Mouse (Mus musculus): ENCODE results near the gene 4930562C15Rik. TPM values are rescaled to one million over a fixed set of nuclear protein-coding genes. Genes with fewer than 3 reads are reported as not detected.

The 4930562C15Rik gene
- not detected for polyA plus RNA-seq (2014; fragmentation: Illumina TruSeq; extraction: RNeasy Lipid Tissue Mini Kit (QIAGEN cat#74804); ENCODE audit: low read depth, low replicate concordance)

DNA sequence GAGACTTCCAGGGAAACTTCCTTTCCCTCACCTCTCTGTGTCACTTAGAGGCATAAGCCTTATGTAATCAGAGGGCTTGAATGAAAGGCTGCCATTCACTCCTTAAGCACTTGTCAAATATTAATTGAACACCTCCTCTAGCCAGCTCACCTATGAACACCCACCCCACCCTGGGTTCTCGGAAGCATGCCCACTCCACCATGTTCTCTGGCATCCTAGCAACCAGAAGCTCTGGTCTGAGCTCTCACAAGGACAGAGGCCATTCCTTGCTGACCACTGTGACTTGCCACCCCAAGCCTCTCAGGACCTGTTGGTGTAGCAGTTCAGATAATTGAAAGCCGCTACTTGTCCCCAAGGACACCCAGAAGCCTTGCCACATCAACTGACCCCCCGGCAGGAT, at the start of gene 4930562C15Rik:
4930562C15Rik (plus strand) TSS at position 226 of the 400 bp plus-strand sequence.

DNA sequence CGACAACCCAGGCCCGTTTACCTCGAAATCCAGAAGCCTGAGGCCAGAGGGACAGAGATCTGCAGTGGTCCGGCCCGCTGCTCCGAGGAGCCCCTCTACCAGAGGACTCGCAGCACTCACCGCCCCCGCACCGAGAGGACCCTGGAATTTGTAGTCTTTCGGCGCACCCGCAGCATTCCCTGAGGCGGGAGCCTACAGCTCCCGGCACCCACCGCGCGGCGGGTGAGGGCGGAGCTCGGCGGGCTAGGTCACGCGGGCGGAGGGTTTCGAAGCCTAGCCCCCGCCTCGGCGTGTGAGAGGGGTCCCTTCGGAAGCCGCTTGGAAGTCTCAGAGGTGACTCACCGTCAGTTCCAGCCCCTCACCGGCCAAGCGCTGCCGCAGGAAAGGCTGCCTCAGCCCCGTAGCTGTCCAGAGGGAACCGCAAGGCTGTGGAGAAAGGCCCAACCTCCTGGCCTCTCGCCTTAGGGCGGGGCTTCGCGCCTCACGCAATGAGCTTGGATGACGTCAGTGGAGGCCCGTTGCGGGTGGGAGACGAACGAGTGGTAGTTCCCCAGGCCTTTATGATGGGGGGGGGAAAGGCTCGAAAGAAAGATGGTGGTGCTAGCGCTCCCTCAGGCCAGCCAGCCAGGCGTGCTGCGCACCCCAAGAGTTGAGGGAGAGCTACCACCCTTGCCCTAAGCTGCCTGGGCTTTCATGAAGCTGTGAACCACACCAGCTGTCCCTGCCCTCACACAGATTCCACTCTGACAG, 45.2 kb upstream of the 4930562C15Rik start, which contains the start of gene Cdip1:
Cdip1 (minus strand) TSS at position 483 of the 750 bp plus-strand sequence.

DNA sequence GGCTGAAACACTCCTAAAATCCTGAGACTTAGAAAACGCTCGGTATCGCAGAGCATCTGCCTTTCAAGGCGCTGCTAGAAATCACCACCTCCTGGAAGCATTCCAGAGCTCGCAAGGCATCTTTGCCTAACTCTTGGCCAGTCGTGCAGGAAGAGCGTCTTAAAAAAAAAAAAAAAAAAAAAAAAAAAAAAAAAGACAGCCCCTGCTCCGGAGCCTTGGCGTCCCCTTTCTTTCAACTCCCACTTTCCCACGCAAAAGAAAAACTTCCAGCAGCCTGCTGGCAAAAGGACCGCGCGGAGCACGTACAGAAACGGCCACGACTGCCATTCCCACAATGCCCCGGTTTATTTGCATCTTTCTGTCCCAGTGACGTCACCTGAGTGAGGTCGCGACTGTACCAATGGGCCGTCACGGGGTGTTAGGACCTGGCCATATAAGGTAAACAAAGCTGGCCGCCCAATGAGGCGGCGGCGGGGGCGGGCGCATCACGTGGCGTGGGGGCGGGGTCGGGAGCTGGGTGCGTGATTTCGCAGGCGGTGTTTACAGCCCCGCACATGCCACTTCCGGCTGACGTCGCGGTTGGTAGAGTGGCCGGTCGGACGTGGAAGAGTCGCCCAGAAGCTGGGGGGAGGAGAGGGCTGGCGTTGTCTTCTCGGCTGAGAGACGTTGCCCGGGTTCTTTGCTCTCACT, 45.1 kb downstream of the 4930562C15Rik start, which contains the start of gene Ubald1:
Ubald1 (minus strand) TSS at position 180 of the 690 bp plus-strand sequence.

DNA sequence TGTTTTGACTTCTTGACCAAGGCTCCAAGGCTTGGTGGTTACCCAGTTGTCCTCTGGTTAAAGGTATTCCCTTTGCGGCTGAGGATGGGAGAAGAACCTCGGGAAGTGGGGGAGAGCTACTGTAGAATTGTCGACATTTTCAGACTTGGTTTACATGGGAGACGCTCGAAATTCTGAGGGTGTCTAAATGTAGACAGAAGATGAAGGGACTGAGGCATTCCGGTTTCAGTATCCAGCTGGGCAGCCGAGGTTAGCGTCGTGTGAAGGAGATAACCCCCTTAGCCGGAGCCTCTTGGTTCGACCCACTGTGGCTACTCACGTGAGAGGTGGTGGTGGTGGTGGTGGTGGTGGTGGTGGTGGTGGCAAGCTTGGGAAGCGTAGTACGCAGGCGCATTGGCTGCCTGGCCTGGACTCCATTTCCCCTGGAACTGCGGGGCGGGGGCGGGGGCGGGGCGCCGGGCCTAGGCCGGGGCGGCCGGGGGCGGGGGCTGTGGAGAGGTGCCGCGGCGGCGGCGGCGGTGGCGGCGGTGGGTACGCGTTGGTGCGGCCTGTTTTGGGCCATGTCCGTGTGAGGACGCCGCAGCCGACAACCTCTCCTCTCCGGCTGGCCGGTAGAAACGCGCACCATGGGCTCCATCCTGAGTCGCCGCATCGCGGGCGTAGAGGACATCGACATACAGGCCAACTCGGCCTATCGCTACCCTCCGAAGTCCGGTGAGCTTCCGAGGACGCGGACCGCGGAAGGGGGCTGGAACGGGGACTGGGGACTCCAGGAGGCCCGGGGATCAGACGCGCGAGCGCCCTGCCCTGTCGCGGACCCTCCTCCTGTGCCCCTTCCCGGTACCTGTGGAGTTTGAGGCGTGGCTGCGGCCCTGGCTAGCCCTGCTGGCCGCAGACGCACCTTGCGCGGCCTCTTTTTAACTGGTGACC, 50.8 kb downstream of the 4930562C15Rik start, which contains the start of gene Mgrn1:
Mgrn1 (plus strand) TSS at position 490 of the 930 bp plus-strand sequence.

Other genes with a start within 250 kb of the 4930562C15Rik start
- 10.6 TPM for gene Glis2, start 240.7 kb upstream of the 4930562C15Rik start, polyA plus RNA-seq (2014; fragmentation: Illumina TruSeq; extraction: RNeasy Lipid Tissue Mini Kit (QIAGEN cat#74804); ENCODE audit: low read depth, low replicate concordance)
- gene Pam16, start 210.4 kb upstream of the 4930562C15Rik start, polyA plus RNA-seq (2014; fragmentation: Illumina TruSeq; extraction: RNeasy Lipid Tissue Mini Kit (QIAGEN cat#74804); ENCODE audit: low read depth, low replicate concordance): 112 TPM
- gene Vasn, start 195.5 kb upstream of the 4930562C15Rik start, polyA plus RNA-seq (2014; fragmentation: Illumina TruSeq; extraction: RNeasy Lipid Tissue Mini Kit (QIAGEN cat#74804); ENCODE audit: low read depth, low replicate concordance): 12.0 TPM
- 130 TPM for gene Dnaja3, start 195.4 kb upstream of the 4930562C15Rik start, polyA plus RNA-seq (2014; fragmentation: Illumina TruSeq; extraction: RNeasy Lipid Tissue Mini Kit (QIAGEN cat#74804); ENCODE audit: low read depth, low replicate concordance)
- 7.1 TPM for gene Coro7, start 155.6 kb upstream of the 4930562C15Rik start, polyA plus RNA-seq (2014; fragmentation: Illumina TruSeq; extraction: RNeasy Lipid Tissue Mini Kit (QIAGEN cat#74804); ENCODE audit: low read depth, low replicate concordance)
- gene Nmral1, start 116.1 kb upstream of the 4930562C15Rik start, polyA plus RNA-seq (2014; fragmentation: Illumina TruSeq; extraction: RNeasy Lipid Tissue Mini Kit (QIAGEN cat#74804); ENCODE audit: low read depth, low replicate concordance): 3.4 TPM
- gene Hmox2, start 109.1 kb upstream of the 4930562C15Rik start, polyA plus RNA-seq (2014; fragmentation: Illumina TruSeq; extraction: RNeasy Lipid Tissue Mini Kit (QIAGEN cat#74804); ENCODE audit: low read depth, low replicate concordance): 74.5 TPM
- 65.9 TPM for gene Cdip1, start 45.1 kb upstream of the 4930562C15Rik start, polyA plus RNA-seq (2014; fragmentation: Illumina TruSeq; extraction: RNeasy Lipid Tissue Mini Kit (QIAGEN cat#74804); ENCODE audit: low read depth, low replicate concordance)
- gene Ubald1, start 44.9 kb downstream of the 4930562C15Rik start, polyA plus RNA-seq (2014; fragmentation: Illumina TruSeq; extraction: RNeasy Lipid Tissue Mini Kit (QIAGEN cat#74804); ENCODE audit: low read depth, low replicate concordance): 29.5 TPM
- 173 TPM for gene Mgrn1, start 50.8 kb downstream of the 4930562C15Rik start, polyA plus RNA-seq (2014; fragmentation: Illumina TruSeq; extraction: RNeasy Lipid Tissue Mini Kit (QIAGEN cat#74804); ENCODE audit: low read depth, low replicate concordance)
- 24.9 TPM for gene Nudt16l1, start 103.3 kb downstream of the 4930562C15Rik start, polyA plus RNA-seq (2014; fragmentation: Illumina TruSeq; extraction: RNeasy Lipid Tissue Mini Kit (QIAGEN cat#74804); ENCODE audit: low read depth, low replicate concordance)
- gene Anks3, start 128.8 kb downstream of the 4930562C15Rik start, polyA plus RNA-seq (2014; fragmentation: Illumina TruSeq; extraction: RNeasy Lipid Tissue Mini Kit (QIAGEN cat#74804); ENCODE audit: low read depth, low replicate concordance): 19.7 TPM
- not detected for gene Sept12, start 162.4 kb downstream of the 4930562C15Rik start, polyA plus RNA-seq (2014; fragmentation: Illumina TruSeq; extraction: RNeasy Lipid Tissue Mini Kit (QIAGEN cat#74804); ENCODE audit: low read depth, low replicate concordance)
- not detected for gene Smim22, start 171.9 kb downstream of the 4930562C15Rik start, polyA plus RNA-seq (2014; fragmentation: Illumina TruSeq; extraction: RNeasy Lipid Tissue Mini Kit (QIAGEN cat#74804); ENCODE audit: low read depth, low replicate concordance)
- 35.0 TPM for gene Rogdi, start 178.1 kb downstream of the 4930562C15Rik start, polyA plus RNA-seq (2014; fragmentation: Illumina TruSeq; extraction: RNeasy Lipid Tissue Mini Kit (QIAGEN cat#74804); ENCODE audit: low read depth, low replicate concordance)
- gene Glyr1, start 214.4 kb downstream of the 4930562C15Rik start, polyA plus RNA-seq (2014; fragmentation: Illumina TruSeq; extraction: RNeasy Lipid Tissue Mini Kit (QIAGEN cat#74804); ENCODE audit: low read depth, low replicate concordance): 52.6 TPM
- gene Ubn1, start 214.6 kb downstream of the 4930562C15Rik start, polyA plus RNA-seq (2014; fragmentation: Illumina TruSeq; extraction: RNeasy Lipid Tissue Mini Kit (QIAGEN cat#74804); ENCODE audit: low read depth, low replicate concordance): 20.4 TPM